Mouse (Mus musculus) C2C12 (cell line): ENCODE results near the gene Hipk4.
A peak's percentile ranks its signal among the peaks of the same experiment; 100 is the strongest.

ENCODE experiments used
- CTCF ChIP-seq: IDR thresholded peaks from one replicate; pipeline ENCODE4 v1.5.1; 2011; ENCODE audit not compliant: control insufficient read depth, insufficient read depth, insufficient read length
- FOSL1 ChIP-seq: IDR thresholded peaks from one replicate; pipeline ENCODE4 v1.8.0; 2011; ENCODE audit warnings: mild to moderate bottlenecking, low read length; ENCODE audit not compliant: poor library complexity, insufficient read depth, severe bottlenecking
- MAX ChIP-seq: IDR thresholded peaks from one replicate; pipeline ENCODE4 v1.6.1; 2011; ENCODE audit warnings: mild to moderate bottlenecking, control low read depth
- MYOD1 ChIP-seq: IDR thresholded peaks from one replicate; pipeline ENCODE4 v1.6.1; 2011; ENCODE audit warnings: low read depth; ENCODE audit not compliant: control insufficient read depth, insufficient read length
- MYOG ChIP-seq: IDR thresholded peaks from one replicate; pipeline ENCODE4 v1.6.1; 2011; ENCODE audit not compliant: control insufficient read depth, insufficient read length; ENCODE audit errors: extremely low read depth
- USF1 ChIP-seq: IDR thresholded peaks from one replicate; pipeline ENCODE4 v1.6.1; 2011; ENCODE audit warnings: low read depth, mild to moderate bottlenecking, control low read depth, moderate library complexity

- TF ChIP-seq MYOD1, result no peak
- TF ChIP-seq CTCF, result no peak
- TF ChIP-seq MYOG, result no peak
- no peak for TF ChIP-seq MAX
- no peak for TF ChIP-seq FOSL1
- peak; percentile 84 for TF ChIP-seq USF1
Measured at GRCm38 (mm10) chr7:27552931-27553513, 30.0 kb downstream of the Hipk4 start, which contains the start of the genes Pld3 and 2310022A10Rik.
